ENCODE assay signal across 15 mouse cellular contexts in genomic region chr15:75240558-75240957, GRCm38 (mm10). TPM values are rescaled to one million over a fixed set of nuclear protein-coding genes. Genes with fewer than 3 reads are reported as not detected.
"Had no signal": no experiment of that assay in that cellular context is flagged by ENCODE, and none has a peak within 500 bp of the region (broad histone marks: within the 10 kb centered on the region; RNA-seq: fewer than 3 reads in every experiment).

No protein-coding gene starts in this region.

- H3K36me3 ChIP-seq: limb, embryonic 13.5 days; midbrain, embryonic 12.5 days; neural tube, embryonic 13.5 days had no signal

- DNase-seq: layer of hippocampus, postnatal 36 days; lung, adult 18-20 months; retina, postnatal 1 day; right cerebral cortex, postnatal 4 days; spleen, adult 18-20 months; thymus, adult 18-20 months; thymus, postnatal 14 days had no signal

- H3K27me3 ChIP-seq: limb, embryonic 13.5 days; midbrain, embryonic 12.5 days; neural tube, embryonic 13.5 days had no signal

- H3K27ac ChIP-seq: limb, embryonic 13.5 days; liver, embryonic 14.5 days; midbrain, embryonic 12.5 days; neural tube, embryonic 13.5 days had no signal

- ATAC-seq: midbrain, embryonic 16.5 days had no signal

- H3K4me2 ChIP-seq: limb, embryonic 13.5 days; midbrain, embryonic 12.5 days; neural tube, embryonic 13.5 days had no signal

- H3K4me1 ChIP-seq: limb, embryonic 13.5 days; midbrain, embryonic 12.5 days; neural tube, embryonic 13.5 days had no signal

- H3K4me3 ChIP-seq: limb, embryonic 13.5 days; midbrain, embryonic 12.5 days; neural tube, embryonic 13.5 days had no signal

- H3K9ac ChIP-seq: limb, embryonic 13.5 days; liver, embryonic 14.5 days; midbrain, embryonic 12.5 days; neural tube, embryonic 13.5 days had no signal

- H3K9me3 ChIP-seq: limb, embryonic 13.5 days; midbrain, embryonic 12.5 days; neural tube, embryonic 13.5 days had no signal

RNA-seq across cellular contexts. Expression of gene BC025446, which starts 24.4 kb away (rescaled TPM):
- polyA plus RNA-seq: limb, embryonic 13.5 days; midbrain, embryonic 12.5 days; midbrain, embryonic 16.5 days; neural tube, embryonic 13.5 days had no signal

RNA-seq across cellular contexts. Expression of gene Ly6f, which starts 27.7 kb away (rescaled TPM):
- polyA plus RNA-seq: intestine, embryonic 14.5 days; limb, embryonic 13.5 days; liver, embryonic 14.5 days; lung, embryonic 16.5 days; midbrain, embryonic 12.5 days; midbrain, embryonic 16.5 days; neural tube, embryonic 13.5 days; stomach, embryonic 14.5 days had no signal
